Mouse (Mus musculus) heart, adult 8-10 months (tissue): ENCODE results near the gene Snx1. TPM values are rescaled to one million over a fixed set of nuclear protein-coding genes. Genes with fewer than 3 reads are reported as not detected.

Experiments
- DNase-seq: peaks from one replicate; pipeline ENCODE4 v3.0.0; 2022; ENCODE audit warnings: low spot score
- total RNA-seq, 4 experiments: library from RNA; stranded (reverse); gene quantifications; 2 replicates each; pipeline ENCODE4 v1.2.4; 2022

The Snx1 gene
- total RNA-seq, 4 experiments from 2014 or later = 21.3 to 25.8 (median 24.0) TPM

DNA sequence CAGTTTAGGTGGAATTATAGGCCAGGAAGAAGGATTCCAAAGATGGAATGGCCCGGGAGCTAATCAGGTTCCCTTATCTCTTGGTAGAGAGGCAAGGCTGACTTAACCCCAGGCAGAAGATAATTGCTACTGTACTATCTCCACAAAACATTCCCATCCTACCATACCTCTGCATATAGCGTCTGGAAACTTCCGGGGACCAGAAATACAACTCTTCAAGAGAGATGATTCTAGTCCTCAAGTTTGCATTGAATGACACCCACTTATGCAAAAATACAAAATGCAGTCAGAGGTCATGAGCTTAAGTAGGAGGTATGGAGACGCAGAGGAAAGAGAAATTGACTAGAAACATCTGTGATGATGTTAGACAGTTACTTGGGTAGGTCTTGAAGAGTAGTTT, 1.5 kb upstream of the Snx1 start:
- no peak for DNase-seq

DNA sequence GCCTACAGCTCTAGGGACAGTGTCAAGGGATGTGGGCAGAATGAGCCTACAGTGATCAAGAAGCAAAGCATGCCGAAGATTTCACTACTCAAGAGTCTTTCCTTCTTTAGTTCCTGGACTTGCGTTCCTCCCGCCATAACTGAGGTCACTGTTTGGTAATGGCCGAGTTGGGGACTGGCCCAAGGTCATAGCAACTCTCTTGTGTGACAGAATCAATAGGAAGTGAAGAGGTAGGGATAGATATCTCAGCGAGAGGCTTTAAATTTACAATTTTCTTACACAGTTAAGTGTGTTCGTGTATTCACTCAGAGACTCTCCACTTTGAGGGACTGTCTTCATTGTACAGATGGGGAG, 783 bp upstream of the Snx1 start:
- DNase-seq = no peak

DNA sequence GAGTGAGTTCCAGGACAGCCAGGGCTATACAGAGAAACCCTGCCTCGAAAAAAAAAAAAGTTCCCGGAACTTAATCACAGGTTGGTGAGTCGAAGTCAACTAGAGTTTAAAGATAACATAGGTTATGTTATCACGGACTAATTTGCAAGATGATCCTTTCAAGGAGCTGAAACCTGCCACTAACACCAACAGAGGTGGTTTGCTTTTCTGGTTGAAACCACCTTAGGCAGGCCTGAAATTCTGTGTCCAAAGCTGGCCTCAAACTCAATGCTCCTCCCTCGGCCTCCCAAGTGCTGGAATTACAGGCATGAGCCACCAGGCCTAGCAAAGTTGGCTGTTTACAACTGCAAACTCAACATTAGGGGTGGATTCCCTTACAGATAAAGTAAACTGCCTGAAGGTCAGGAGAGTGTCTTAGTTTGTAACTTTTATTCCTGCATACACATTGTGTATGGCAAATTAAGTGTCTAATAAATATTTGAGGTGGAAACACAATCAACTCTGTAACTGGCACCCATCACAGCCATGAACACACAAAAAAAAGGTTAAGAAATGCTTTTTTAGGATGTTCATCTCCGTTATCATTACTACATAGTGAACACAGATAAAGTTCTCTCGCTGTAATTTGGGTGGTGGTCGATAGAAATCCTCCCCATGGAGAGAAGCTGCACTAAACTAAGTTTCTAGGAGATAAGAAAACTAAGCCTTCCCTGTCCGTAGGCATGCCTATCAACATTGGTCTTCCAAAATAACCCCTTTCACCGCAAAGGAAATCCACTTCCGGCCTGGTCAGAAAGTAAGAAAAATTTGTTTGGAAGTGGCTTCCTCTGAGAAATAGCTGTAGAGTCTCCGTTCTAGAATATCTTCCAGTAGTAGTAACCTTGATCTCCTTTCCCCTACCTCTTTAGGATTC, 588 bp downstream of the Snx1 start:
- no peak for DNase-seq

GRCm38 (mm10) chr9:66124681-66125542, 1.5 kb downstream of the Snx1 start:
- peak; percentile 98 for DNase-seq

DNA sequence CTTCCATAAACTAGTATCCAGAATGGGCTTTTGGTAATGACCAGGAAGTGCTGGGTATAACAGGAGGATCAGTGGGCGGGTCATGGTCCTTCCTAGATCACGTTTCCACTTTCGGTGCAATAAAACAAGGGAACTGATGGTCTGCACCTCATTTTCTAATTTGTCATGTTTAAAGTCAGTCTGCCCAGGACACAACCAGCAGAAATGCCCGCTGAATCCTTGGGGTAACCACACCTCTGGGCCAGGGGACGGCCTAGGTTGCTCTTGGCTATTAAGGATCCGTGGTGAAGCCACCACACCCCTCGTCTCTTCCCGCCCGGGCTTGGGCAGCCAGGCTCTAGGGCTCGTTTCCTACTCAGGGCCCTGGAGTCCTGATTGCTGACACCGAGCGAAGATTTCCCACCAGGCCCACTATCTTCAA, 2.3 kb downstream of the Snx1 start:
- DNase-seq = peak; percentile 44

- no peak for DNase-seq
These were observed 2.7 kb downstream of the Snx1 start for GRCm38 (mm10) chr9:66123648-66124047.

DNA sequence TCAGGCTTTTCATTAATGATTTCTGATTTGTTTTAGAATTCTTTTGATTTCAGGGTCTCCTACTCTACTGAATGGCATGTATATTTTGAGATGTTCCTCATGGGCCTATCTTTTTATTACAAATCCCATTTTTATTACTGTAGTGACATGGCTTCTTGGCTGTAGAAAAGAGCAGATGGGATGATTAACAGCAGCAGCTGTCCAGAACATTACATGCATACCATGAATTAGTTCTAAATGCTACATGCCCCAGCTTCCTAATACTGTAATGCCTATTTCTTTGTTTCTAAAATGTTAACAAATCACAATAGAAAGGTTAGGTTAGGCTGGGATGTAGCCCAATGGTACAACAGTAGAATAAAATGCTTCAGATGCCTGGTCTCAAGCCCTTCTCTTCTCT, 5.0 kb downstream of the Snx1 start:
- DNase-seq = no peak

DNA sequence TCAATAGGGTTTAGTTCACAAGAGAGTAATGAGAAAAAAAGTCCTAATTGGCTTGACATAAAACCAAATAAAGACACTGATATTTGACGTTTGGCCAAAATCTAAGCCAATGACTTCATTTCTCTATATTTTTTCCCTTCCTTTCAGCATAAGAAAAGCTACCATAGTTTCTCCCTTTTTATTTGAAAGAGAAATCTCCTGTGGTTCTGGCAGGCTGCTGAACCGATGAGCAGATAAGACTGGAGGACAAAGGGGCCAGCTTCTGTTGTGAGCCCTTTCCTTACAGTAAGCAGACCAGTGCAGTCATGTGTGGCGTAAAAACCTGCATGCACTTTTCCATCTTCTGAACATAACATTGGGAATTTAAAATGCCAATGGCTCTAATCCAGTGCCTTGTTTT, 5.4 kb downstream of the Snx1 start:
- no peak for DNase-seq

DNA sequence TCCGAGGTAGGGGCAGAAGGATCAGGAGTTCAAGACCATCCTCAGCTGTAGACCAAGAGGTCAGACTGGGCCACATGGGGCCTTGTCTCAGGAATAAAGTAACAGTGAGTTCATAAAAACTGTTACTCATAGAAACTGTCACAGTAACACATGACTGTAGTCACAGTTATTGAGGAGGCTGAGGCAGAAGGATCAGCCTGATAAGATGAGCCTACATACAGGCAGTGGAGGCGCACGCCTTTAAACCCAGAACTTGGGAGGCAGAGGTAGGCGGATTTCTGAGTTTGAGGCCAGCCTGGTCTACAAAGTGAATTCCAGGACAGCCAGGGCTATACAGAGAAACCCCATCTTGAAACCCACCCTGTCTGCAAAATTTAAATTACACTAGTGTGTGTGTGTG, 6.3 kb downstream of the Snx1 start:
- no peak for DNase-seq

GRCm38 (mm10) chr9:66119498-66119897, 6.9 kb downstream of the Snx1 start:
- no peak for DNase-seq

- DNase-seq = peak; percentile 26
These were observed 9.5 kb downstream of the Snx1 start for GRCm38 (mm10) chr9:66116890-66117289.

DNA sequence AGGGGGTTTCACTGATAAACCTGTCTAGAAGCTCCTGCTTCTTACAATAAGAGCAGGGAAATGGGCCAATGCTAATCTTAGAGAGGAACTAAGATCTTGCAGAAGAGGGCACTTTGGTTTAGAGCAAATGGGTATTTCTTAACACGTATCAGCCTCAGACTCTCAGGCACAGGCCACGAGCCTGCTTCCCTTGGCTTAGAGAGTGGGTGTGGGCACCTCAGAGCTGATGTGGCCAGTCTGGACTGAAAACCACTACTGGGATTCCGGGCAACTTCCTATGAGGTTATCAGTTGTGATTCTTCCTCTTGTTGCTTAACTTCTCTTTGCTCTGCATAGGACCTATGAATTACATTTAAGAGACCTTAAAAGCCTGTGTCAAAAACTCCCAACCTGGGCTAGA, 12.0 kb downstream of the Snx1 start:
- no peak for DNase-seq

- no peak for DNase-seq
These were observed 15.6 kb downstream of the Snx1 start for GRCm38 (mm10) chr9:66110611-66111379.

- DNase-seq = no peak
These were observed 16.3 kb downstream of the Snx1 start for GRCm38 (mm10) chr9:66110126-66110525.

- DNase-seq = no peak
These were observed 16.8 kb downstream of the Snx1 start for GRCm38 (mm10) chr9:66109574-66109973.

- no peak for DNase-seq
These were observed 21.2 kb downstream of the Snx1 start for GRCm38 (mm10) chr9:66105168-66105567.

GRCm38 (mm10) chr9:66104601-66105000, 21.8 kb downstream of the Snx1 start:
- no peak for DNase-seq

- no peak for DNase-seq
These were observed 23.7 kb downstream of the Snx1 start for GRCm38 (mm10) chr9:66102668-66103067.

GRCm38 (mm10) chr9:66101577-66101976, 24.8 kb downstream of the Snx1 start:
- DNase-seq = no peak

- DNase-seq = no peak
These were observed 33.7 kb downstream of the Snx1 start for GRCm38 (mm10) chr9:66092664-66093063.

DNA sequence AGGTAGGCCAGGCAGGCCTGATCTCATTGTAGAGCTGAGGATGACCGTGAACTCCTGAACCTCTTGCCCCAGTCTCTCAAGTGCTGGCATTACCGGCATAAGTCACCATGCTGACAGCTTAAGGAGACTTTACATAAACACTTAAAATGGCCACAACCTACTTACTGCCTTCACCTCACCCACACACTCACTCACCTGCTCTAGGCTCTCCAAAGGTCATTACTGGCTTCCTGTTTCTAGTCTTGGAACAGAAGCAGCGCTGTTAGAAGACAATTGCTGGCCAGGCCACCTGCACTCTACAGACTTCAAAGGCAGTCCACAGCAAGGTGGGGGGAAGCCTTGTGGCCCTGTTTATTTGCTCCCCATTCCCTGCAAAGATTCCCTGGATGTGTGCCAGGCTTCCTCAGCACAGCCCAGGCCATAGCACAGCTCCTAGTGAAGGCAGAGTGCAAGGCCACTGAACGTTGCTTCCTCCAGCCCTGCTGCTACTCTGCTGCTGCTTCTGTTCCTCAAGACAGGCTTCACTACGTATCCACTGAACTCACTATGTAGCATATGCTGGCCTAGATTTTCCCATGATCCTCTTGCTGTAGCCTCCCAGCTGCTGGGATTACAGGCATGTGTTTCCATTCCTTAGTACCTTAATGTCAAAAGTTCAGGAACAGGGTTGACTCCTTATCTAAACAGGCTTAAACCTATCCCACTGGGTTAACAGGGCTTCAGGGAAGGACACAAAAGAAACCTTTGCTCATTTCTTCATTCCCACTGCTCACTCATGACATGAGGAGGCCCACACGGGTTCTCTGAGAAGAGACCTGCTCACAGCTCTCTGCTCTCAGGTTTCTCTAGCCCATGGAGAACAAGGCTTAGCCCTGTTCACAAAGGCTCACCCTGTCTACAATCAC, 34.8 kb downstream of the Snx1 start:
- no peak for DNase-seq
